In the genomic region with DNA sequence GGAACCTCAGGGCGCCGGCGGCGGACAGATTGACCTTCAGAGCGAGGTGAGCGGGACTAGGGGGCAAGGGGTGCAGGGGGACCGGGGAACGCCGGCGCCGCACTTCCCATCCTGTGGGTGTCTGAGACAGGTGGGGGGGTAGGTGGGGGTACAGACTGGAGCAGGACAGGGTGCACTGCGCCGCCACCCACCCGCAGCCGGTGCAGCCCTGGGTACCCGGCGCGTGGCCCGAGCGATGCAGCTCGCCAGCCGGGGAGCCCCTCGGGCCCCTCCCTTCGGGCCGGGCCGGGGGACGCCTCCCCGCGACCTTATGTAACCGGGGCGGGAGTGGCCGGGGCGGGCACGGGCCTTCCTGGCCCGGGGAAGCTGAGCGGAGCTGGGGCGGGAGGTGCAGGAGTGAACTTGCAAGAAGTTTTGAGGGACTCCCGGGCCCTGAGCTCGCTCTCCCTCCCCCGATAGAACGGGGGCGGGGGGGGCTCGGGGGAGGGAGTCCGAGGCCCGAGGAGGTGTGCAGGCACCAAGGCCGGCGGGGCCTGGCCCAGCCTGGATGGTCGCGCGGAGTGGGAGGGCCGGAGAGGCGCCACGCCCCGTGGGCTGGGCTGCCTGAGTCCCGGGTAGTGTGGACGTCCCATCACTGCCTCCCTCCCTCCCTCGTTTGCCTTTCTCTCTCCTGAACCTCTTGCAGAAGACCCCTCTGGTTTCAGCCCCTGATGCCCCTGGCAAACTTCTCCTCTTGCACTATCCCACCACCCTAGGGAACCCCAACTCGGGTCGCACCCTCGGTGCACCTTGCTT, we compare ENCODE assay signal across 8 mouse cellular contexts. TPM values are rescaled to one million over a fixed set of nuclear protein-coding genes. Genes with fewer than 3 reads are reported as not detected.
DNase-seq lines count a peak whose midpoint lies in the region; ATAC-seq and TF ChIP-seq lines count a peak whose summit lies in the region.

No protein-coding gene starts in this region.

- no peaks in the 10 kb centered on the region for H3K9me3 ChIP-seq in embryonic facial prominence, embryonic 14.5 days (ENCODE audit: control insufficient read depth, low read length)
- H3K9me3 ChIP-seq in limb, embryonic 15.5 days: no peaks in the 10 kb centered on the region
- H3K9me3 ChIP-seq in midbrain, postnatal 0 days (ENCODE audit: low read length): no peaks in the 10 kb centered on the region

- DNase-seq in layer of hippocampus, adult 11-12 months (ENCODE audit: low spot score): peak; percentile 90
- DNase-seq in layer of hippocampus, adult 9-10 months (ENCODE audit: low spot score): no peak
- peak; percentile 90 for DNase-seq in embryonic facial prominence, embryonic 14.5 days (ENCODE audit: low spot score)
- DNase-seq in heart, adult 8-10 months (ENCODE audit: low spot score): peak; percentile 86
- DNase-seq in kidney, adult 9 months: peak; percentile 96
- DNase-seq in midbrain, postnatal 0 days (ENCODE audit: low spot score): peak; percentile 58
- peak; percentile 95 to 96 for DNase-seq in spleen, postnatal 36 days (ENCODE audit: low spot score in 2 of 2)

- no peak for TF ChIP-seq CTCF in midbrain, postnatal 0 days (IDR thresholded peaks at IDR 0.05)

- H3K4me1 ChIP-seq in embryonic facial prominence, embryonic 14.5 days (ENCODE audit: control insufficient read depth, insufficient read depth, low read length): 0 out of 2 replicates have a peak, but pooled peaks cover 13% of the 10 kb centered on the region
- H3K4me1 ChIP-seq in limb, embryonic 15.5 days: peaks cover 24% of the 10 kb centered on the region
- peaks cover 6% of the 10 kb centered on the region; the same call in 1 of the 2 replicates for H3K4me1 ChIP-seq in midbrain, postnatal 0 days (ENCODE audit: insufficient read depth, low read length)

- no peaks in the 10 kb centered on the region for H3K36me3 ChIP-seq in embryonic facial prominence, embryonic 14.5 days (ENCODE audit: control insufficient read depth, insufficient read depth, low read length)
- H3K36me3 ChIP-seq in limb, embryonic 15.5 days: no peaks in the 10 kb centered on the region
- H3K36me3 ChIP-seq in midbrain, postnatal 0 days (ENCODE audit: insufficient read depth, low read length): no peaks in the 10 kb centered on the region

- peak overlapping the region; percentile 59 for H3K4me3 ChIP-seq in embryonic facial prominence, embryonic 14.5 days (ENCODE audit: low read depth, low read length)
- peak overlapping the region; percentile 87 for H3K4me3 ChIP-seq in limb, embryonic 15.5 days
- peak overlapping the region; percentile 57 for H3K4me3 ChIP-seq in midbrain, postnatal 0 days (ENCODE audit: low read depth, low read length)

- H3K27me3 ChIP-seq in embryonic facial prominence, embryonic 14.5 days (replicated peaks; ENCODE audit: control insufficient read depth, insufficient read depth, low read length): peaks cover 11% of the 10 kb centered on the region; the same call in 1 of the 2 replicates
- H3K27me3 ChIP-seq in limb, embryonic 15.5 days: no peaks in the 10 kb centered on the region
- peaks cover 9% of the 10 kb centered on the region for H3K27me3 ChIP-seq in midbrain, postnatal 0 days (ENCODE audit: insufficient read depth, low read length)

- H3K4me2 ChIP-seq in embryonic facial prominence, embryonic 14.5 days (ENCODE audit: low read depth, low read length): peak overlapping the region; percentile 95
- peak overlapping the region; percentile 94 for H3K4me2 ChIP-seq in limb, embryonic 15.5 days
- peak overlapping the region; percentile 95 for H3K4me2 ChIP-seq in midbrain, postnatal 0 days (ENCODE audit: low read depth, low read length, poor library complexity, severe bottlenecking)

- ATAC-seq in embryonic facial prominence, embryonic 14.5 days (ENCODE audit: low read depth): peak; percentile 92
- ATAC-seq in limb, embryonic 15.5 days (ENCODE audit: insufficient number of reproducible peaks, low FRiP score, low TSS enrichment, low read depth): peak; percentile 91
- peak; percentile 75 for ATAC-seq in midbrain, postnatal 0 days (ENCODE audit: low FRiP score)

- H3K27ac ChIP-seq in embryonic facial prominence, embryonic 14.5 days (replicated peaks; ENCODE audit: low read depth, low read length): peak overlapping the region; percentile 66
- H3K27ac ChIP-seq in limb, embryonic 15.5 days: peak overlapping the region; percentile 94
- H3K27ac ChIP-seq in midbrain, postnatal 0 days (ENCODE audit: low read depth, low read length): 0 out of 2 replicates have a peak overlapping the region, but pooled peaks have one; percentile 43

- H3K9ac ChIP-seq in embryonic facial prominence, embryonic 14.5 days (ENCODE audit: low read depth, low read length): peak overlapping the region; percentile 74
- peak overlapping the region; percentile 76 for H3K9ac ChIP-seq in limb, embryonic 15.5 days
- H3K9ac ChIP-seq in midbrain, postnatal 0 days (replicated peaks; ENCODE audit: low read length, poor library complexity, severe bottlenecking): peak overlapping the region; percentile 55

- WGBS in embryonic facial prominence, embryonic 14.5 days: 2% methylated on average over 6 of the region's 60 CpGs
- 0% methylated on average over 47 of the region's 60 CpGs for WGBS in limb, embryonic 15.5 days
- WGBS in midbrain, postnatal 0 days: under 1% methylated on average over 31 of the region's 60 CpGs

RNA-seq across cellular contexts. Expression of a gene that starts 0.6 kb away (rescaled TPM):
- polyA plus RNA-seq in embryonic facial prominence, embryonic 14.5 days (2014; fragmentation: Nextera tagmentation; extraction: Ambion mirVana): 8.6 and 9.7 TPM in 2 replicates
- 10 to 100 TPM; 36.9 to 42.6 (median 39.1) TPM for total RNA-seq in heart, adult 8-10 months (2022)
- 13.0 and 14.1 TPM in 2 replicates for polyA plus RNA-seq in limb, embryonic 15.5 days (2015; fragmentation: Nextera tagmentation; extraction: Ambion mirVana)
- 5.2 and 9.6 TPM in 2 replicates for total RNA-seq in midbrain, postnatal 0 days (2014; rRNA removed)
- 4.0 and 5.4 TPM in 2 replicates for polyA plus RNA-seq in midbrain, postnatal 0 days (2015; fragmentation: Nextera tagmentation; extraction: Ambion mirVana)

RNA-seq across cellular contexts. Expression of a gene that starts 10.8 kb away (rescaled TPM):
- polyA plus RNA-seq in embryonic facial prominence, embryonic 14.5 days (2014; fragmentation: Nextera tagmentation; extraction: Ambion mirVana): 0.21 TPM in 1 of 2 replicates, not detected in the other
- total RNA-seq in heart, adult 8-10 months (2022): not detected
- polyA plus RNA-seq in limb, embryonic 15.5 days (2015; fragmentation: Nextera tagmentation; extraction: Ambion mirVana): 0.10 and 0.16 TPM in 2 replicates
- 0.27 and 1.5 TPM in 2 replicates for total RNA-seq in midbrain, postnatal 0 days (2014; rRNA removed)
- 0.19 TPM in 1 of 2 replicates, not detected in the other for polyA plus RNA-seq in midbrain, postnatal 0 days (2015; fragmentation: Nextera tagmentation; extraction: Ambion mirVana)

RNA-seq across cellular contexts. Expression of a gene that starts 42.9 kb away (rescaled TPM):
- polyA plus RNA-seq in embryonic facial prominence, embryonic 14.5 days (2014; fragmentation: Nextera tagmentation; extraction: Ambion mirVana): 1.8 and 2.1 TPM in 2 replicates
- 1 to 10 TPM; 3.0 to 5.6 (median 3.7) TPM for total RNA-seq in heart, adult 8-10 months (2022)
- 0.27 TPM in 1 of 2 replicates, not detected in the other for polyA plus RNA-seq in limb, embryonic 15.5 days (2015; fragmentation: Nextera tagmentation; extraction: Ambion mirVana)
- 2.5 and 3.2 TPM in 2 replicates for total RNA-seq in midbrain, postnatal 0 days (2014; rRNA removed)
- polyA plus RNA-seq in midbrain, postnatal 0 days (2015; fragmentation: Nextera tagmentation; extraction: Ambion mirVana): 2.2 and 3.2 TPM in 2 replicates

RNA-seq across cellular contexts. Expression of a gene that starts 43.2 kb away (rescaled TPM):
- 1.5 and 2.1 TPM in 2 replicates for polyA plus RNA-seq in embryonic facial prominence, embryonic 14.5 days (2014; fragmentation: Nextera tagmentation; extraction: Ambion mirVana)
- under 1 TPM; 0.31 to 0.68 (median 0.48) TPM for total RNA-seq in heart, adult 8-10 months (2022)
- 0.13 and 0.41 TPM in 2 replicates for polyA plus RNA-seq in limb, embryonic 15.5 days (2015; fragmentation: Nextera tagmentation; extraction: Ambion mirVana)
- total RNA-seq in midbrain, postnatal 0 days (2014; rRNA removed): 5.2 and 5.8 TPM in 2 replicates
- 0.56 and 0.90 TPM in 2 replicates for polyA plus RNA-seq in midbrain, postnatal 0 days (2015; fragmentation: Nextera tagmentation; extraction: Ambion mirVana)

RNA-seq across cellular contexts. Expression of a gene that starts 48.6 kb away (rescaled TPM):
- polyA plus RNA-seq in embryonic facial prominence, embryonic 14.5 days (2014; fragmentation: Nextera tagmentation; extraction: Ambion mirVana): 4.0 and 4.2 TPM in 2 replicates
- 1 to 10 TPM; 4.8 to 7.5 (median 4.9) TPM for total RNA-seq in heart, adult 8-10 months (2022)
- polyA plus RNA-seq in limb, embryonic 15.5 days (2015; fragmentation: Nextera tagmentation; extraction: Ambion mirVana): 4.1 and 4.4 TPM in 2 replicates
- total RNA-seq in midbrain, postnatal 0 days (2014; rRNA removed): 128 and 165 TPM in 2 replicates
- polyA plus RNA-seq in midbrain, postnatal 0 days (2015; fragmentation: Nextera tagmentation; extraction: Ambion mirVana): 68.9 and 75.7 TPM in 2 replicates

Comparison
In these comparisons a context has a peak if more than half of its experiments do, and no peak if none do; other contexts are left out.
1. H3K27ac ChIP-seq: peak in every context shown above with its lines; median percentile 94 in limb, embryonic 15.5 days; 66 in embryonic facial prominence, embryonic 14.5 days; 43 in midbrain, postnatal 0 days.